Mouse (Mus musculus): ENCODE data around the gene Tmem62. TPM values are rescaled to one million over a fixed set of nuclear protein-coding genes. Genes with fewer than 3 reads are reported as not detected.

Tmem62 gene
- 8.7 and 10.2 TPM in 2 replicates for polyA plus RNA-seq (2015; fragmentation: Nextera tagmentation; extraction: Ambion mirVana)

DNA sequence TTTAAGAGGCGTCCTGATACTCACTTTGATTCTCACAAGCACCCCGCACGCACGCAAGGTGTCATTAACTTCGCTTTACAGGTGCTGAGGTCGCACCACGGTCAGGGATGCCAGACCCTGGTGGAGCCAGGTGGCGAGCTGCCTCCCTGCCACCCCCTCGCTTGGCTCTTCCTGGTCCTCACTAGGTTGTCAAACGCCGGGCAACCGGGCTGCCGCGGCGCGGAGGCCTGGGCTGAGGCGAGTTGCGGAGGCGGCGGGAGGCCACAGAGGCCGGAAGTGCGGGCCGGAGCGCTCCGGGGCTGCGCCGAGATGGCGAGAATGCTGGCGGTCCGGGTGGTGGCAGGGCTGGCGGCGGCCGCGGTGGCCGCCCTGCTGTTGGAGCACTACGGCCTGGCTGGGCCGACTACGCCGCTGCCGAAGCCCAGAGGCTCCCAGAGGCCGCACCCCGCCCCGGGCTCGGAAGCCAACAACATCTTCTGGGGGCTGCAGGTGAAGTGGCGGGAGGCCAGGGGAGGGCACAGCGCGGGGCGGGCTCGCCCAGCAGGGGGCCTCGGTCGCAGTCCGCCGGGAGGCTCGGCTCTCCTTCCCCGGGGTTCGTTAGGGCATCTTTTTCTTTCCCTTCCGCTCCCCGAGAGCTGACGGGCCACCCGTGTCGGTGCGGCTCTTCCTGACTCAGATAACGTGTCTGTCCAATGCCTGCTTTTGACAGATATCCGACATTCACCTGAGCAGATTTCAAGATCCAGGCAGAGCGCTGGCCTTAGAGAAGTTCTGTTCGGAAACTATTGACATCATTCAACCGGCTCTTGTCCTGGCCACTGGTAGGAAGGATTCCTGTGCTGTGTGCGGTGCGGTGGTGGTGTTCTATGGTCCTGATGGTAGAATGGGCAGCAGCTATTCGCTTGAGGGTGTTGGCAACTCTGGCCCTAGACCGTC is at the start of gene Tmem62:
Gene Tmem62, plus strand, starts transcription at position 28 of the 936 bp plus-strand sequence.
- WGBS, result under 1% methylated on average over 71 of the region's 71 CpGs
- Histone ChIP-seq H3K36me3 (no peaks in the 10 kb centered on the region), H3K27ac (peak within 1 kb of the TSS; percentile 87), H3K4me2 (replicated peaks) (peak within 1 kb of the TSS; percentile 86), H3K27me3 (0 out of 2 replicates have a peak, but pooled peaks cover 6% of the 10 kb centered on the region), H3K9ac (replicated peaks) (peak within 1 kb of the TSS; percentile 90), H3K4me1 (replicated peaks) (peaks cover 12% of the 10 kb centered on the region), H3K9me3 (no peaks in the 10 kb centered on the region), H3K4me3 (replicated peaks) (peak within 1 kb of the TSS; percentile 78)
- peak; percentile 91 for ATAC-seq

DNA sequence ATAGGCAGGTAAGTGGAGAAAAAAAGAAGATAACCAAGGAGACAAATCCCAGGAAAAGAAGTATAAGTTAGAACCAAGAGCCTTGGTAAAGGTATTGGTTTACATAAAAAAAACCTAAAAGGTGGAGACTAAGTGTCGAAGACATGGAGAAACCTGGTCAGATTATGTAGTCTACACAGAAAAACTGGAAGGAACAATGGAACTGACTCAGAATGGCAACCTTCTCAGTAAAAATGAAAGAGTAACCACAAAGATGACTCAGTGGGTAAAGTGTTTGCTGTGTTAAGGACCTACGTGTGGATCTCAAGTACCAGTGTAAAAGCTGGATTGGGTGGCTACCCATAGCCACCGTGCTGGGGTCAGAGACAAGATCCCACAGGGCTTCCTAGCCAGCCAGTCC is 43.8 kb upstream of the Tmem62 start:
- H3K27me3 ChIP-seq, result no peaks in the 10 kb centered on the region
- H3K9ac ChIP-seq (replicated peaks), result no peak overlapping the region
- H3K27ac ChIP-seq, result no peak overlapping the region
- H3K4me1 ChIP-seq (replicated peaks), result no peaks in the 10 kb centered on the region
- ATAC-seq, result no peak
- 99% methylated on average over 3 of the region's 3 CpGs for WGBS
- no peaks in the 10 kb centered on the region for H3K9me3 ChIP-seq
- peaks cover 61% of the 10 kb centered on the region for H3K36me3 ChIP-seq
- no peak overlapping the region for H3K4me3 ChIP-seq (replicated peaks)
- no peak overlapping the region for H3K4me2 ChIP-seq (replicated peaks)

DNA sequence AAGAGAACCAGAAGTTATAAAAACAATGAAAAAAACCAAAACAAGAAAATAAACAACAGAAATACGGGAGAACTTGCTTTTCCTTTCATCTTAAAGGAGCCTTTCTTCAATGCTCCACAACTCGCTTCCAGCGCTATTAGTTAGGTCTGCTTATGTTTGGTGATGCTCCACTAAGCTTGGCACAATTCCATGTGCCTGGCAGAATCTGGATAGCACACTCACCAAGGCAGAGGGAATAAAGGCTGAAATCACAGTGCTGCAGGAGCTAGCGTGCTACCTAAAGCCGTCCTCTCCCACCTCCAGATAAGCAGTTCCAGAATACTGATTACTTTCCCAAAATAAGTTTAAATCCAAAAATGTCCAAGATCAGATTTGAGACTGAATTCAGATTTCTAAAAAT is 25.6 kb upstream of the Tmem62 start:
- no peaks in the 10 kb centered on the region for H3K9me3 ChIP-seq
- ATAC-seq, result no peak
- H3K27ac ChIP-seq, result no peak overlapping the region
- WGBS, result 86% methylated on average over 5 of the region's 5 CpGs
- H3K36me3 ChIP-seq, result peaks cover 55% of the 10 kb centered on the region
- H3K4me3 ChIP-seq (replicated peaks), result no peak overlapping the region
- no peaks in the 10 kb centered on the region for H3K4me1 ChIP-seq (replicated peaks)
- no peaks in the 10 kb centered on the region for H3K27me3 ChIP-seq
- H3K9ac ChIP-seq (replicated peaks), result no peak overlapping the region
- H3K4me2 ChIP-seq (replicated peaks), result no peak overlapping the region

DNA sequence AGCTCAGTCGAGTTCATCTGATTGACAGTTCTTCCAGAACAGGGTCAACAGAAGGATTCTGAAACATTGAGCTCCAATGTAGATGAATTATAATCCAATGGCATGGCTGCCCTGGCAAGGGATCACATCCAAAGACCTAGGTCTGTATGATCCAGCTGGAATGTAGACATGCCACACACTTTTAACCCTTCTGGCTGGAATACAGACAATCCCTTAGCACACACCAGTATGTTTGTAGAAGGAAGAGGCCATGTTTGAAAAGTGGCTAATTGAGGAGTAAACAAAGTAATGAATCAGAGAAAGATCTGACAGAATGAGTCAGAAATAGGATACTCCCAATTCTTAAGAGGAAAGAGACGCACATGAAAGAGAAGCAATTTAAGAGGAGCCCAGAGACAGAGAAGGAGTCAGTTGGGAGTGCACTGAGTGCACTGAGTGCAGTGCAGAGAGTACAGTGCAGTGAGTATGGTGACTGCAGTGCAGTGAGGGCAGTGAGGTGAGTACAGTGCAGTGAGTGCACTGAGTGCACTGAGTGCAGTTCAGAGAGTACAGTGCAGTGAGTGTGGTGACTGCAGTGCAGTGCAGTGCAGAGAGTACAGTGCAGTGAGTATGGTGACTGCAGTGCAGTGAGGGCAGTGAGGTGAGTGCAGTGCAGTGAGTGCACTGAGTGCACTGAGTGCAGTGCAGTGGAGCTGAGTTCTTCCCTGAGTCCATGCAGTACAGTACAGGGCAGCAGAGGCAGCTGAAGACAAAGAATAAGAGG is 24.5 kb upstream of the Tmem62 start:
- H3K9me3 ChIP-seq, result no peaks in the 10 kb centered on the region
- H3K4me2 ChIP-seq (replicated peaks), result no peak overlapping the region
- 78% methylated on average over 2 of the region's 2 CpGs for WGBS
- ATAC-seq, result no peak
- H3K27ac ChIP-seq, result no peak overlapping the region
- peaks cover 44% of the 10 kb centered on the region for H3K36me3 ChIP-seq
- no peaks in the 10 kb centered on the region for H3K27me3 ChIP-seq
- H3K4me1 ChIP-seq (replicated peaks), result no peaks in the 10 kb centered on the region
- H3K9ac ChIP-seq (replicated peaks), result no peak overlapping the region
- no peak overlapping the region for H3K4me3 ChIP-seq (replicated peaks)

DNA sequence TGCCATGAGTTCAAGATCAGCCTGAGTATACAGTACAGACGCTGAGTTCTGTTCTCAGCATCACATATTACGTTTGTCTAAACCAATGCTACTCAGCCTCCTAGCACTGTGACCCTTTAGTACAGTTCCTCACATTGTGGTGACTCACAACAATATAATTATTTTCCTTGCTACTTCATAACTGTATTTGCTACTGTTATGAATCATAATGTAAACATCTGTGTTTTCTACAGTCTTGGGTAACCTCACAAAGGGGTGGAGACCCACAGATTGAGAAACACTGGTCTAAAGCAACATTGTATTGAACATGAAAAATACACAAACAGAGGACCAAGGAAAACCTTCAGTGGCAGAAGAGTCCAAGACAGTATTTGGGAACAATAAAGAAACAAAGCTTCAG is 17.5 kb upstream of the Tmem62 start:
- Histone ChIP-seq H3K27me3 (no peaks in the 10 kb centered on the region), H3K9ac (replicated peaks) (no peak overlapping the region), H3K36me3 (peaks cover 29% of the 10 kb centered on the region), H3K4me3 (replicated peaks) (no peak overlapping the region), H3K27ac (no peak overlapping the region), H3K9me3 (no peaks in the 10 kb centered on the region), H3K4me1 (replicated peaks) (no peaks in the 10 kb centered on the region), H3K4me2 (replicated peaks) (no peak overlapping the region)
- no peak for ATAC-seq
- 92% methylated on average over 2 of the region's 2 CpGs for WGBS

DNA sequence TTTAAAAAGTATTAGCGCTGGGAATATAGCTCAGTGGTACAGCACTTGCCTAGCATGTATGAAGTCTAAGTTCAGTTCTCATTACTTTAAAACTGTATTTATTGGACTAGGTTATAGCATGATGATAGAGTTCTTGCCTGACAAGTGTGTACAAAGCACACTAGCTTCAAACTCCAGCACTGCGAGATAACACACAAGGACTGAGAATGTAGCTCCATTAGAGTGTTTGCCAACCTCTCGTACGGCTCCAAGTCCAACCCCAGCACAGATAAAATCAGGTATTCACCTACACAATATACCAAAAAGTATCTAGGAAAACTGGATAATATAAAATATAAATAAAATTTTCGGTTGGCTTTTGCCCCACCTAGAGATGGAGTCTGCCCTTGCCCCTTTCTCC is 17.0 kb upstream of the Tmem62 start:
- WGBS, result 94% methylated on average over 5 of the region's 5 CpGs
- no peak for ATAC-seq
- H3K4me3 ChIP-seq (replicated peaks), result no peak overlapping the region

DNA sequence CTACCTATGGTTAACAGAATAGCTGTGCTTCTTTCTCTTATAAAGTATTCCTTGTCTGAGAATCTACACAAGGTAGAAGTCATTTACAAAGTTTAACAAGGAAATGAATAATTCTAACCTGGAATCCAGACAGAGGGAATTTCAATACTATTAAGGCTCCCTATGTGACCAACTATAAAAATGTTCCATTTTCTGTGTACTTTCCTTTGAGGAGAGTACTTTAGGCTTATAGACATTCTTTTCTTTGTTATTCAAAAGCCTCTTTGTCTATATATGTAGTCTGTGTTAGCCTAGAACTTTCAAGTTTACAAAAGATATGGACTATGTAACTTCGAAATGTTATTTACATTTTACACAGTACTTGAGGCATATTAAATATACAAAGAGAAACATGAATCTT is 16.6 kb upstream of the Tmem62 start:
- Histone ChIP-seq H3K9me3 (no peaks in the 10 kb centered on the region), H3K9ac (replicated peaks) (no peak overlapping the region), H3K4me3 (replicated peaks) (no peak overlapping the region), H3K27ac (no peak overlapping the region), H3K4me2 (replicated peaks) (no peak overlapping the region), H3K36me3 (peaks cover 22% of the 10 kb centered on the region), H3K27me3 (no peaks in the 10 kb centered on the region), H3K4me1 (replicated peaks) (no peaks in the 10 kb centered on the region)
- 93% methylated on average over 1 of the region's 1 CpGs for WGBS
- no peak for ATAC-seq

More for the DNA sequence above, 17.0 kb upstream of the Tmem62 start:
- no peaks in the 10 kb centered on the region for H3K27me3 ChIP-seq
- H3K9me3 ChIP-seq, result no peaks in the 10 kb centered on the region
- H3K36me3 ChIP-seq, result peaks cover 25% of the 10 kb centered on the region
- no peaks in the 10 kb centered on the region for H3K4me1 ChIP-seq (replicated peaks)
- no peak overlapping the region for H3K9ac ChIP-seq (replicated peaks)
- H3K27ac ChIP-seq, result no peak overlapping the region
- H3K4me2 ChIP-seq (replicated peaks), result no peak overlapping the region

DNA sequence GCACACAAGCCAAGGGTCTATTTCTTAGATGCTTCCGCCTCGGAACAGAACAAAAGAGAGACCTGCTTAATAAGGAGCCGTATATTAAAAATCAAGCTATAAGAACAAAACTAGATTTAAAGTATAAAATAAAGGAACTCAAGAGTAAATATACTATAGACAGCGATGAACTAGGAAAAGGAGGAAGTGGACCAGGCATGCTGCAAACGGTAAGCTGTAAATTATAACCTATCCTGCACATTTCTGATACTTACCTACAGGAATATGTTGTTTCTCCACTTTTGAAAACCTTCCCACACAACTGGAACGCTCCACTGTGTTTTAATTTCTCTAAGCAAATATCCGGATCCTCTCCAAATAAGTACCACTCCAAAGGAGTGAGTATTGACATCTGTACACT is 13.7 kb upstream of the Tmem62 start:
- Histone ChIP-seq H3K4me2 (replicated peaks) (no peak overlapping the region), H3K9ac (replicated peaks) (no peak overlapping the region), H3K36me3 (peaks cover 26% of the 10 kb centered on the region), H3K27me3 (no peaks in the 10 kb centered on the region), H3K27ac (no peak overlapping the region), H3K4me3 (replicated peaks) (no peak overlapping the region), H3K9me3 (no peaks in the 10 kb centered on the region), H3K4me1 (replicated peaks) (peaks cover 9% of the 10 kb centered on the region; the same call in 1 of the 2 replicates)
- no peak for ATAC-seq
- WGBS, result 95% methylated on average over 7 of the region's 7 CpGs

DNA sequence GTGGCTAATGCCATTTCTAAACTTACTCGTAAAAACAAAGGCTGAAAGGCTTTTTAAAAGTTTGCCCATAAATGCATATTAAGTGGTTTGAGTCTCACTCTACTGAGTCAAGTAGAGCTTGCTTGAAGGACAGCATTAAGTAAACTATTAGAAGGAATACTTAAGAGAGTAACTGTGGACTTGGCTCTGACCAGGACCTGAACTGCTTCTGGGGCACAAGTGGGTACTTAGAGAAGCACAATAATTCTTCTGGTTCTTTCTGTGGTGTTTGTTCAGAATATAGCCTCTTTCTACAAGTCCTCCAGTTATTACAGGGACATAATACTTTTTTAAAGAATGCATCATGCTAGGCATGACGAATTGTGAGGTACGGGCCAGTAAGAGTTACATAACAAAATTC is 11.3 kb upstream of the Tmem62 start:
- H3K4me3 ChIP-seq (replicated peaks), result no peak overlapping the region
- whole genome bisulfite sequencing, result 91% methylated on average over 3 of the region's 3 CpGs
- no peaks in the 10 kb centered on the region for H3K27me3 ChIP-seq
- no peak overlapping the region for H3K9ac ChIP-seq (replicated peaks)
- H3K36me3 ChIP-seq, result 0 out of 2 replicates have a peak, but pooled peaks cover 13% of the 10 kb centered on the region
- peaks cover 24% of the 10 kb centered on the region for H3K4me1 ChIP-seq (replicated peaks)
- H3K27ac ChIP-seq, result no peak overlapping the region
- H3K9me3 ChIP-seq, result no peaks in the 10 kb centered on the region
- no peak overlapping the region for H3K4me2 ChIP-seq (replicated peaks)
- ATAC-seq, result no peak

DNA sequence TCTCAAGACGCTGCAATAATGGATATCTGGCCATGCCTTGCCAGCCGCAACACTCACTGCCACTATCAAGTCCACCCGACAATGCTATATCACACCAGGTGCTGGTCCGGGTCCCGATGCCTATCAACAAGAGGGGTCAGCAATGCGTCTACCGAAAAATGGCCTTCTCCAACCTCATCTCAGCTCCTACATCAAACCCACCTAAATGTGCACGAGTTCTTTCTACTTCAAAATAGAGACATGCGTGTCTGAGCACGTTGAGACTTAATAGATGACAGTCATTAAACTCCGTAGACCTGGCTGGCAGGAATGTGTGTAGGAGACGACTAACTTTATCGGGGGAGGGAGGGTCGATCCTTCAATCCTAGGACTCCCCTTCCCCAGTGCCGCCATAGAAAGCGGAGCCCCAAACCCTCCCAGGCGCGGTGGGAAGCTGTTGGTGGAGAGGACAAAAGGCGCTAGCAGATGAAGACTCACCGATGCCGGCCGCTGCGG is 6.7 kb upstream of the Tmem62 start:
- Histone ChIP-seq H3K27ac (peak overlapping the region; percentile 90), H3K9me3 (no peaks in the 10 kb centered on the region), H3K4me3 (replicated peaks) (peak overlapping the region; percentile 68), H3K4me2 (replicated peaks) (peak overlapping the region; percentile 82), H3K4me1 (replicated peaks) (peaks cover 26% of the 10 kb centered on the region), H3K27me3 (0 out of 2 replicates have a peak, but pooled peaks cover 6% of the 10 kb centered on the region), H3K9ac (replicated peaks) (peak overlapping the region; percentile 81), H3K36me3 (0 out of 2 replicates have a peak, but pooled peaks cover 5% of the 10 kb centered on the region)
- peak; percentile 66 for ATAC-seq
- under 1% methylated on average over 23 of the region's 23 CpGs for WGBS

DNA sequence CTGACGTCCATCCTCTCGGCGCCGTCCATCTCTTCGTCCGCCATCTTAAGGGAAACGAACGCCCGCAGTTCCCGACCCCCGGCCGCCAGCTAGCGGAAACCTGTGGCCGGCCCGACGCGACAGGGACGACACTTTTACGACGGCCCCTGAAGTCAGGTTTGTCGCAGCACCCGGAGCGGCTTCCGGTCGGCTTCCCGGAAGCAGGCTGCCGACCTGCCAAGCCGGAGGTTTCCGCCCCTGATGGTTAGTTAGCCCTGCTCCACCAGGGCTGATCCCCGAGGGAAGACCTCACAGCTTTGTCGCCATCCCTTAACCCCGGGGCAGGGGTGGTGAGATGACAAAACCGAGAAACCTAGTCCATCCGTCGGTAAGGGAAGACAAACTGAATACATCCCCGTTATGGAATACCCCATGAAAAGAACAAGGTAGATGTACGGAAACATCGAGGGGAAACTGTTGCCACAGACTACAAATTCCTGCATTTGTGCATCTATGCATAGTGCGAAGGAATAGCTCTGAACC is 6.2 kb upstream of the Tmem62 start, which contains the start of gene Ubr1:
Gene Ubr1, minus strand, starts transcription at position 157 of the 522 bp plus-strand sequence.
- ATAC-seq, result peak; percentile 95
- peak within 1 kb of the TSS; percentile 90 for H3K27ac ChIP-seq
- WGBS, result under 1% methylated on average over 39 of the region's 39 CpGs
- peak within 1 kb of the TSS; percentile 68 for H3K4me3 ChIP-seq (replicated peaks)
- H3K4me1 ChIP-seq (replicated peaks), result peaks cover 26% of the 10 kb centered on the region
- peak within 1 kb of the TSS; percentile 81 for H3K9ac ChIP-seq (replicated peaks)
- H3K27me3 ChIP-seq, result 0 out of 2 replicates have a peak, but pooled peaks cover 6% of the 10 kb centered on the region
- 0 out of 2 replicates have a peak, but pooled peaks cover 5% of the 10 kb centered on the region for H3K36me3 ChIP-seq
- H3K9me3 ChIP-seq, result no peaks in the 10 kb centered on the region
- peak within 1 kb of the TSS; percentile 82 for H3K4me2 ChIP-seq (replicated peaks)
